Mouse (Mus musculus): Measurements from ENCODE around the gene Medag.

Medag gene

DNA sequence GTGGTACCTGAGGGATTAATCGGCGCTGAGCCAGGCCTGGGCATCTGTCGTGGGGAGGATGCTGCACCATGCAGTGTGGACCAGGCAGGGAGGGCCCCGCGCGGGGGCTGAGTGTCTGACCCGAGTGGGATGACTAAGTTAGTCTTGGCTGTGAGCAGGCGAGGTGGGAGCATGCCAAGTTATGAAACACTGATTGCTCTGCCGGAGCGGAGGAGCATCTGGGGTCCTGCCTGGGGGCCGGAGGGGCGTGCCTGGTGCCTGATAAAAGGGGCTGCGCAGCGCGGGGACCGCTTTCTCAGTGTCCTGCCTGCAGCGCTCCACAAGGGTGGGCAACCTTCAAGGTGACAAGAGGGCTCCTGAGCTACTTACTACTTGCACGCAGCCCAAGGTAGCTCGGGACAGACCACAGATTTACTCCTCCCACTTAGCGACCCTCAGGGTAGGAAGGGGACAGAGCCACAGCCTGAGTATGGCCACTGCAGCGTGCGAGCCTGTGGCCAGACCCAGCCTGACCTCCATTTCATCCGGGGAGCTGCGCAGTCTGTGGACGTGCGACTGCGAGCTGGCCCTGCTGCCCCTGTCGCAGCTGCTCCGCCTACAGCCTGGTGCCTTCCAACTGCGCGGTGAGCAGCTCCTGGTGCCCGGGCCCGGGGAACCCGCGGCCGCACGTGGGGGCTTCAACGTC is at the start of gene Medag:
Medag (plus strand) TSS at position 241 of the 685 bp plus-strand sequence.
- DNase-seq (ENCODE audit: low read depth), result peak; percentile 97

DNA sequence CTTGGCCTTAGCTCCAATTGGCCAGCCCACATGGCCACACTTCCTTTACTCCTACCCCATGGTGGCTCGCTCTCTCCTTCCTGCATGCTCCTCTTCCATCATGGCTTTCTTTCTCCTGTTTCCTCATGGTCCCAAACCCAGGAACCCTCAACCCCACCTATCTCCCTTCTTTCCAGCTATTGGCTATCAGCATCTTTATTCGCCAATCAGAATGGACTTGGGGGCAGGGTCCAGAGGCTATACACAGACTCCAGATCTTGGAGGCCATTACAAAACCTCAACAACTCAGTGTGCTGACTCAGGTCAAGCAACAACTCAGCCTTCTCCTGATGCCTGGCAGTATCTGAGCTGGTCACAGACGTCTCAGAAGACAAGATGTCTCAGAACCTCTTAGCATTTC is 48.9 kb upstream of the Medag start:
- DNase-seq (ENCODE audit: low read depth), result no peak

DNA sequence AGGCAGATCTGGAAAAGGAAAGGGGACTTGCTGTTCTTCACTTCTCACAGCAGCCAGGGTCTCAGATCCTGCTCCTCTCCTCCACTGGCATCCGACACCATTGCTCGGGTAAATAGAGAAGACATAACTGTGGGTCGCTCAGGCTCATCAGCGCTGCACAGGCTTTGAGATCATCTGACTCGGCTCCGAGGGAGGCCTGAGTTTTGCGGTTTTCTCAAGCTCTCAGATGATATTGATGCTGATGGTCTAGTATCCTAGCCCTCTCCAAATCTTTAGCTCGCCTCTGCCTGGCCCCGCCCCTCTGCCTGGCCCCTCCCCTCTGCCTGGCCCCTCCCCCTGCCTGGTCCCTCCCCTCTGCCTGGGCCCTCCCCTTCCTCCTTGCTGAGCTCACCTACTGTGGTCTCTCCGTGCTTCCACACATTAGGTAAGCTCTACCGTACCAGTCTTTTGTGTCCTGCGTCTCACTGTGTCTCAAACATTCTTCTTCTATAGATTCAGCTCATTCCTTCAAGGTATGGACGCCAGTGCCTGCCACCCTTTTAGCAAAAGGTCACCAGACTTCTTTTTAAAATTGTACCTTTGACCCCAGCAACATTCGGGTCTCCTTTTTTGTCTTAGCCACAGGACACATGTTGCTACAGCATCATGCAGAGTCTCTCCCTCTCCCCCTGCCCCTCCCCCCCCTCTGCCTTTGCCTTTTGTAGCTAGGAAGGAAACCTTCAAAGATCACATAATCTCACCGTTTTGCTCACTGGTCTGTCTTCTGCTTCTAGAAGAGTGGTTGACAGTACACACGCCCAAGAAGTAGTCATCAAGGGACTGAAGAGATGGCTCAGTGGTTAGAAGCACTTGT is 47.4 kb upstream of the Medag start:
- no peak for DNase-seq (ENCODE audit: low read depth)

DNA sequence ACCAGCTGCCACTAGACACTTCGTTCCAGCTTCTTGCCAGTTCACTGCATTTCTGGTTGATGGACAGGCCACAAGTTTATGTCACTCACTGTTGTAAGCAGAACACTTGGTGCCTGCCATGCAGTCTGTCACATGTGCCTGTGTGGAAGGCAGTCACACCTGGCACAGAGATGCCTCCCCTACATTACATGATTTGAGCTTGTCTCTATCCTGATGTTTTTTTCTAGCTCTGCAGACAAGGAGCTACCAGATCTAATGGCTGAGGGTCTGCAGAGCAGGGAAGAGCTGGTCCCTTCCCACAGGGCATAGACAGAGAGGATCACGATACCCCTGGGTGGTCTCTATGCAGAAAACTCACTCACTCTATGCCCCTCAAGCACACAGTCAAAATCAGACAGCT is 44.5 kb upstream of the Medag start:
- no peak for DNase-seq (ENCODE audit: low read depth)

DNA sequence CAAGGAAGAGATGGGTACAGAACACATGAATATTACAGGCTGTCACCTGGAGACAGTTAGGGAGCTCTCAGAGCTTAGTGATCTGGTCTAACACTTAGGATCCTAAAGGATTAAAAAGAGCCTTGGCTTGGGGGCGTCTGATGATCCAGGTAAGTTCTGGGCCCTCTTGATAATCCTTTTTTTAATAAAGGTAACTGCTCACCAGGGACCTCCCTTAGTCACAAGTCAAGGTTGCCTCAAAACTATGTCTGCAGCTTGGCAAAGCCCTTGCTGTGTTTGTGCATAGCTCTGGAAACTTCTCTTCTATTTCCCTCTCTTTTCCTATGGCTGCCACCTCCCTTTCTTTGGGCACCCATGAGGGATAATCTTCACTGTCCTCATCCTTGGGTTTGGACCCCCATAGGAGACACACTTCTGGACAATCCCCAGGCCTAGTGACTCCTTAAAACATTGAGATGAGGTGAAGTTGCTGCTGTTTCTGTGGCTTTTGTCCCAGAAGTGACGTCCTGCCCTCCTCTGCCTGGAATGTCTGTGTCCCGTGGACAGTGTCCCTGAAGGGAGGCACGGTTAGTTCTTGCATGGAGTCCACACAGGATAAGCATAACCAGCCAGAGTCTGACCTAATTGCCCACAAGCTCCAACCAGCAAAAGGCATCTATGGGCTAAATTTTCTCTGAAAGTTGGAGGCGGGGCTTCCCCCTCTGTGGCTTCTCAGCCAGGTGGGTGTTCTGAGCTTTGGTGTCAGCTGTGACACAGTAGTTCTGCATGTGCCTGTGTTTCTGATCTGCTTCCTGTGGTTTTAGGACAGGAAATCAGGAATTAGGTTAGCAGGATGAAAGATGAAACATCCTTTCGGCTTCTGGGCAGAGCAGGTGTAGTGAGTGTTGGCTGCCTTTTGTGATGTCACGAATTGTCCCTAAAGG is 43.7 kb upstream of the Medag start:
- DNase-seq (ENCODE audit: low read depth), result no peak

DNA sequence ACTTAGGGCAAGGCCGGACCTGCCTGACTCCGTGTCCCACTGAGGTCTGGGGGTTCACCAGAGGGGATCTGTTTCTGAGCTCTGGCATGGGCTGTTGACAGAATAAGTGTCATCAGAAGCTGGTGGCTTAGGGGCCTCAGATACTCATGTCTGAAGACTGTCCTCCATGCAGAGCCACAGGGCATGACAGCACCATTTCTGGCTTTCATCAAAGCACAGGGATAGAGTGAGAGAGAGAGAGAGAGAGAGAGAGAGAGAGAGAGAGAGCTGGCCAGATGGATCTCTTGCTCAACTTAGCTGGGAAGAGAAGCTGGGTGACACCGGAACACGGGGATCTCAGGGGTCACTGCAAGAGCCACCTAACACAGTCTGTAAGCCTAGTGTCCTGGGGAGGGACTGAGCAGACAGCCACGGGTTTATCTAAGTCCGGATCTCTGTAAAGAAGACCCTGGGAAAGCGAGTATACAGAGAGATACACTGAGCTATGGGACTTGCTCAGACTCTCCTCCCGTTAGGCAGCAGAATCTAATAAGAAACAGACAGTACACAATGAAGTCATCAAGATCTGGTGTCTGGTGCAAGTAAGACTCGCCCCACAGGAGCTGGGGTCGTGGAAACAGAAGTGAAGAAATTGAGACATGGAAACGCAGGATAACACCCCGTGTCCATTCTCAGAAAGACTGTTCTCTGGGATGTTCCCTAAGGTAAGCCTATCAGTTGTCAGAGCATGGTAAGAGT is 42.8 kb upstream of the Medag start:
- DNase-seq (ENCODE audit: low read depth), result no peak

DNA sequence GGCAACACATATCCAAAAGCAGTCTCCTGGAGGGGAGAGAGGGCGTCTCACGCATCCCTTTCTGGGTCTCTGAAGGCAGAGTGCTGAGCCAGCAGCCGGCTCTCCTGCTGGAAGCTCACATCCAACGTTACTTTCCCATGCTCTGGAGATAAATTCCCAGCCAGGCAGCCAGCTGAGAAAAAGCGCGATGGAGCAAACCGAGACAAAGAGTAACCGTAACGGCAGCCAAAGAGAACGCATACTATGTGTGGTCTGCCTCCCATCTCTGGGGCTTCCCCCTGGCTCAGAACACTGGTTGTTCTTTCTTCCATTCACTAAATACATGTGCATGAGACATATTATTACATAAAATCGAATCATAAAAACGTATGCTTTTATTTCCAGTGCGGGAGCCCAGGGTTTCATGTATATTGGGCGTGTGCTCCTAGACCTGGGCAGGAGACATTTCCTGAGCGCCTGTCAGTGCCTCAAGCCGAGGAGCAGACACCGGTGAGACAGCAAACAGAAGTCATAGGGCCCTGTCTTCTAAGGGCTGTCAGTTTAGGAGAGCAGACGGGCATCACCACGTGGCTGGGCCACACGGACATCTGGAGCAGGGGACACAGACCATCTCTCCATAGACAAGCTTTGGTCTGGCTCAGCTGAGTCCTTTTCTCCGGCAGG is 42.0 kb upstream of the Medag start:
- DNase-seq (ENCODE audit: low read depth), result no peak

DNA sequence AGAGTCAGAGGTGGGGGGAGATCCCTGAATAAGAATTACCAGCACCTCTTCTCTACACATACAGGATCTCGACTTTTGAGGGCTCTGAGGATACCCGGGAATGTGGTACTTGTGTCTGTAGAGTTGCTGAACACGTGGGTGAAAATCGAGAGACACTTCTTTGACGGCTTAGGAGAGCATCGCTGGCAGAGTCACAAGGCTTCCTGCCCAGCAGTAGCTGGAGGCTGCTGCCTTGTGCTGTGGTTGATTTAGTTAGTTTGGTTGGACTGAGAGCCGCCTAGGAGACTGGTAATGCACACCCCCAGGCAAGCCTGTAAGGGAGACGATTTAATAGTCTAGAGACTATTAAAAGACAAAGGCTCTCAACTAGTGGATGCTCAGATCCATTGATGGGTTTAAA is 39.5 kb upstream of the Medag start:
- no peak for DNase-seq (ENCODE audit: low read depth)

DNA sequence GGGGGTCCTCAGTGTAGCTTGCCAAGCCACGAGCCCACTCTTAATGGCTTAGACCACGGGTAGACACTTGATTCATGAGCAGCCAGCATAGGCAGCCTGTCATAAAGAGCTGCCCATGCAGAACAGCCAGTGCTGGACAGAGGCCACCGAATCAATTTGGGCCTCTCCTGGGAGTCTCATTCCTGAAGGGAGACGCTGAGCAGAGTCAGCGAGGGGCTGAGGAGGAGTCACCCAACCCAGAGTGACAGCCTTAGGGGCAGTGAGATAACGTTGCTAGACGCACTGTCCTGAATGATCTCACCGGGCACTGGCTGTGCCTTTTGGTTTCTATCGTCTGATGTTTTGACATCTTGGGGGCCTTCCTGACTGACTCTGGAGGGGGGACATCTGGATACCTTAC is 38.3 kb upstream of the Medag start:
- DNase-seq (ENCODE audit: low read depth), result no peak

DNA sequence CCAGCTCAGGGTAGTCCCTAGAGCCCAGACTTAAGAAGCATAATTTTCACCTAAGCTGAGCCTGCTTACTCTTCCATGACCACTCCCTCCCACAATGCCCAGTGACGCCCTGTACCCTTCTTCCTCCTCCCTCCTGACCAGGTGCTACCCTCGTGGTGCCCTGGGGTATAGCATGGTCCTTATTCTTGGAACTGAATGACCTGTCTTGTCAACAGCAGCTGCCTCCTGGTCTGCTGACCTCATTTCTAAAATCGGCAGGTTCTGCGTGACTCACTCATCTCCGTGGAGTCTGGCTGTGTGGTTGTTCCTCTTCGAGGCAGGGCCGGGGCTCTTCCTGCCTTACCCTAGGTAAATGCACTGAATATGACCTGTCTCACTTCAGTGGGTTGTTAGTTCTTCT is 37.5 kb upstream of the Medag start:
- peak; percentile 55 for DNase-seq (ENCODE audit: low read depth)

DNA sequence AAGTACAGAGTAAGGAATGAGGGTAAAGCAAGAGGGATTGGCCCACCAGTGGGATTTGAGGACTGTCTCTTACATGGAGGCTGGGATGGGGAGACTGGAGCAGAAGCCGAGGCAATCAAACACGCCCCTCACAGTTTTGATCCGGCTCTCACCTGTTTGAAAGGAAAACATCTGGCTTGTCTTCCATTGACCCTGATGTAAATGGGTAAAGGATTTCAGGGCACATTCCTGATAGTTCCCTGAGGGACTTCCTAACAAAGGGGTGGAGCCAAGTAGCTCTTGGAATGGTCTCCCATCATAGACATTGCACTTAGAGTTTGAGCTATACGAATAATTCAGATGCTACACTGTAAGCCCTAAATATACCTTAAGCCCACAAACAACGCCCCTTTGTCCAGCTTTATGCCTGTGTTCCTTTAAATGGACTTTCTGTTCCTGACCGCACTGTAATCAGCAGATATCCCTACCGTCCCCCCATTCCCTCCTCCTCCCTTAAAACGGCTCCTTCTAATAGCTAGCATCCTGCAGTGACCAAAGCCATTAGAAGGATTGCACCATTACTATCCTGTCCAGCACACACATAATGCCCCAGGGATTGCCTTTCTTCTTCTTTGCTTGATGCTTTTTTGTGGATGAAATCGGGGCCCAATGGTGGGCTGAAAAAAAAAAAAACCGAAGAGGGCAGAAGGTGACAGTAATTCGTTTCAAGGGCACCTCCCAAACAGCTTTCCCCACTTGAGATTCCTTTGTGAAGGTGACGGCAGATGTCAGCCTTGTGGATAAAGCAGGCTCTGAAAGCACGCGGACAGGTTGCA is 36.3 kb upstream of the Medag start:
- DNase-seq (ENCODE audit: low read depth), result no peak

DNA sequence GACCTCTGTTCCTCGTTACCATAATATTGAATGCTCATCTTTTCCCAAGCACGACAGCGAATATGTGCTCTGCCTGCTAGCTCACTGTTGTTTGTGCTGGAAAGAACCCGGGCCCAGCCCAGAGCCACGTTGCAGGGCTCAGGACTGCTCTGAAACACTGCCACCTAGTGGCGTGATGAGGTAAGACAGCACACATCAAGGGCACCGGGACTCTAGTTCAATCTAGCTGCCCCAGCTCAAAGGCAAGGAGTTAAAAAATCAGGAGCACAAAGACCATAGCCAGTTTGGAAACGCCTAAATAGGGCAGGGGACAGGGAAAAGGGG is 35.7 kb upstream of the Medag start:
- DNase-seq (ENCODE audit: low read depth), result peak; percentile 96

DNA sequence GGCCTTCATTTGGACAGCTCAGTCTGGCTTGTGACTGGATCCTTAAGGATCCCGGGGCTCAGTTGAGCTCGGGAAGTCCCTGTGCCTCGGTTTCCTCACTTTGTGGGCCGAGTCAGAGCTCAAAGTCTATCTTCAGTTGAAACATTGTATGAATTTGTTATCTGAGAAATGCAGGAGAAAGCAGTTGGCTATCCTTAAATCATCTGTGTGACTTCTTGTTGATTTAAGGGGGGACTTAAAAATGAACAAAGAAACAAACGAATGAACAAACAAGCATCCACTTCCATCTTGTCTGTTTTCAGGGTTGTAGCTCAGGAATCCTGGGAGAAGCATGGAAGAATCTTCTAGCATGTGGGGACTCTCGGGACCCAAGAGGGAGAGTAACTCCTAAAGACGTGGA is 35.2 kb upstream of the Medag start:
- no peak for DNase-seq (ENCODE audit: low read depth)

DNA sequence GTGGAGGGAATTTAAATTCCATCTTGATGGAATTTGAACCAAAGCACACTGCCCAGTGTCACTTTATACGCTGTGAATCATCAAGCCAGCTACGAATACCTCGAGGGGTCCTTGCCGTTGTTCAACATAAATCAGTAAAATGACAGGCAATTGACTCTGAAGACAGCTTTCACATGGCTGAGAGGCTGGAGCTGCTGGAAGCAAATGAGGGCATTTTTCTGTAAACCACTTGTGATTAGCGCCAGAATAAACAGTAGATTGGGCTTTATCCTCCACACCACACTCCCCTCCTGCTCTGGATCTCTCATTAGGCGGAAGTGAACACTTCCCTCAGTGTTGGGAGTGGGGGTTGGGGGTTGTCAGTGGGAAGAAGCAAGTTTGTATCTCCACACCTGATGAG is 34.3 kb upstream of the Medag start:
- DNase-seq (ENCODE audit: low read depth), result peak; percentile 70

DNA sequence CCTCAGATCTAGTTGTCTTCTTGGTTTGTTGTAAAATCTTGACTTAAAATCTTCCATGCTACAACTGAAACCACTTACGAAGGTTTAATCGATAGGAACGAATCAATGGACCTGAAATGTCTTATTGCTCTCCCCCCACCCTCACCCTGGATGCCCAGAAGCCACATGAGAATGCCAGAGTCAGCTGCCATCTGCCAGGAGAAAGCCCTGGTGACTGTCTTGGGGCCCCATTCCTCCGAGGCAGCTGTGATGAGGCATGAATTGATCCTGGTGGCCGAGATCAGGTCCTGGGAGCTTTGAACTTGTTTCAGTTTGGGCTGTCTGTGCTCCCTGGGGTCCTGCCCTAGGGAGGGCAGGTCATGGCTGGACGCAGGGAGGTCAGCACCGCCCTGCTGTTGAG is 33.0 kb upstream of the Medag start:
- no peak for DNase-seq (ENCODE audit: low read depth)

DNA sequence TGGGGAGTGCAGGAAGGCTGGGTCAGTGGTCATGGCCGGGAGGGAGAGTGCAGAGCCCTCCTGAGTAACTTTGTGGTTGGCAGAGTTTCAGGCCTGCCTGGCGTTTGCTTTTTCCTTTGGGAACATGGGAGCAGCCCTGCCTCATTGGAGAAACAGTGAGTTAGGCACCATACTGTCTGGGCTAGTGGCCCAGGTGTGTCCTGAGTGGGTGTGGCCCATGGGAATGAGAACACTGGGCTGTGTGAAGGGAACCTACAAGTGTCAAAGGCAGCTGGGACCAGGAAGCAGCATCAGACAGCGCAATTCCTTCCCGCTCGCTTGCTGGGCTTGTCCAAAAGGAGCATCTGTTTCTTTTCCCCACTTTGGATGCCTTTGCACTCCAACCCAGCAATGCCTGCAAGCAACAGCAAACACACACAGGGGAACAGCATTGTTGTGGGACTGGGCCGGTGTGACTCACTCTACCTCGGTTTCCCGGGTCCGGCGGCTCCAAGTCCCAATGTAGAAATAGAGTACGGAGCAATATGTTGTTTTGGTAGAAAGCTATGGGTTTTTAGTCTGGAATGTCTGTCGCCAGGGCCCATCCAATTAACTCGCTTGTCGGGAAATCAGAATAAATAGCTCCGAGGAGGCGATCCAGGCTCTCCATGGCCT is 32.3 kb upstream of the Medag start:
- no peak for DNase-seq (ENCODE audit: low read depth)

DNA sequence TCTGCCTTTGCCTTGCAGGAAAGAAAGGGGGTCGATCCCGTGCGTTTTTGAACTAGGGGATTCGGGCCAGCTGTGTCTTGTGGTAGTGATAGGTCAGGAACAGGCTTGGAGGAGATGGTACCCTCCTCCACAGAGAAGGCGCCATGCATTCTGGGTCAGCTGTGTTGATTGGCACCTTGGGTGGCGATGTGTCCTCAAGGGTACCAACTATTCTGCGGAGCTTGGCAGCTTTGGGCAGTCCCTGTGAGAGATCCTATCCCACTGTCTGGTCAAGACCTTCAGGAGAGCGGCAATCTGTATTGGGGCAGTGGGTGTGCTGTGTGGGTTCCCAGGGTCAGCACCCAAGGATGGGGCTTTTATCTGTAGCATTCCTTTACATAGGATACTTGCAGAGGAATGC is 31.7 kb upstream of the Medag start:
- no peak for DNase-seq (ENCODE audit: low read depth)

DNA sequence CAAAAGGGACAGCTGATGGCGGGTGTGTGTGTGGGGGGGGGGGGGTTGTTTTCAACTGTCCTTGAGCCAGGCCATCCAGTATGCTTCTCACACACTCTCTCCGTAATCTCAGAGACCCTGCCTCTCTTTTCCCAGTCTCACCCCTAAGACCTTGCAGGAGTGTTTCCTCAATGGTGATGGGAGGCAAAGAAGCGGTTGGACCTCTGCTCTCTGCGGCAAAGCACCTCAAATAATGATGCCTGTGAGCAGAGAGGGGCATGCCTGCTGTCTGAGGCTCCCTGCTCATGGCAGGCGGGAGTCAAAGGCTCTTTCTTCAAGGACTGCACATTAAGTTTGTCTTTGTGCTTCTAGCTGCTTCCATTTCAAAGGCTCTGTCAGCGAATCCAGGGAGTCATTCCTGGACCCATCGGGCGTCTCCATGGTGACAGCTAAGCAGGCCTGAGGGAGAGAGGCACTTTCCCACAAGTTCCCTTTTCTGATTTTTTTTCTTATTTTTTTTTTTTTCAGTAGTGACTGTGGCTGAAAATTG is 31.1 kb upstream of the Medag start:
- no peak for DNase-seq (ENCODE audit: low read depth)

DNA sequence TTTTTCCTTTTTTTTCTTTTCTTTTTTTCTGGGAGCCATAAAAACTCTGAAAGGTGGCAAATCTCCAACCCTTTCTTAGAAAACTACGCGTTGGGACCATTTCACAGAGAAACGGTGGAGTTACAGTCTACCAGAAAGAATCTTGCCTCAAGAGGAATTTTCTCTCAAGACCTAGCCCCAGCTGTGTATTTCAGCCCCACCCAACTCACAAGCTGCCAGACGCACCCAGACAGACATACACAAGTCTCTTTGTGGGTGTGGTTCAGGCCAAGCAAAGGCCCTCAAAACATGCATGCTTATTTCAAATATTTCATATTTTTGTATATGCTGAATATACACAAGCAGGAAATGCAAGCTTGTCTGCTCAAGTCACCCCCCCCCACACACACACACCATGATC is 29.6 kb upstream of the Medag start:
- no peak for DNase-seq (ENCODE audit: low read depth)

DNA sequence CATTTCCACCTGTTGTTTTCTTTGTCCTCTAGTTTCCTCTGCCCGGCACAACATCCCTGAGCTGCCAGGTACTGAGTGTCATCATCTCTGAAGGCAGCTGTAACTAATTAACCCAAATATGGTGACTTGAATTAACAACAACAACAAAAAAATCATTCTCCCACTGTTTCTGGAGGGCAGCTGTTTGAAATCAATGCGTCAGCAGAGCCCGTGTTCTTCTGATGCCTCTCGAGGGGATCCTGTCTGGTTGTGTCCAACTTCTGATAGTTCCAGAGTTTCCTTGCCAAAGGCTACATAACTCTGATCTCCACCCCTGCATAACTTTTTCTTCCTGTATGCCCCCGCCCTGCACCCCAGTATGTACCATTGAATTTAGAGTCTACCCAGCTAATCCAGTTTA is 28.9 kb upstream of the Medag start:
- no peak for DNase-seq (ENCODE audit: low read depth)

Data from NIH3T3 (cell line).